Mouse (Mus musculus) liver, adult 2 months (tissue): ENCODE data around the gene Kctd19.
A peak's percentile ranks its signal among the peaks of the same experiment; 100 is the strongest.

Experiments used
- CTCF ChIP-seq: fragments of 200-500 bp; IDR thresholded peaks from 2 replicates; pipeline ENCODE4 v1.5.1; 2011; ENCODE audit warnings: low read depth, low read length, control low read depth
- POLR2A ChIP-seq: fragments of 200-500 bp; IDR thresholded peaks from 2 replicates; pipeline ENCODE4 v1.6.1; 2011; ENCODE audit warnings: low read length, control low read depth; ENCODE audit not compliant: insufficient read depth; ENCODE audit errors: extremely low read depth

GRCm38 (mm10) chr8:105348450-105349095 lies 64.7 kb downstream of the Kctd19 start, which contains the start of gene Slc9a5:
- 0 out of 2 replicates have a peak, but pooled peaks have one; percentile 5 for TF ChIP-seq CTCF
- TF ChIP-seq POLR2A: no peak
